Mouse (Mus musculus) liver, embryonic 15.5 days (tissue): ENCODE results near the gene 1300017J02Rik. TPM values are rescaled to one million over a fixed set of nuclear protein-coding genes. Genes with fewer than 3 reads are reported as not detected.
A peak's percentile ranks its signal among the peaks of the same experiment; 100 is the strongest.

ENCODE experiments used
- ATAC-seq: fragments of 200-750 bp; cut with Nextera tagmentation; 2 replicates; pipeline ENCODE4 v1.8.0; 2017; ENCODE audit warnings: moderate number of reproducible peaks, mild to moderate bottlenecking, moderate library complexity; ENCODE audit not compliant: insufficient read depth
- H3K27ac ChIP-seq: fragments of 300-500 bp; sonication (generic); replicated peaks from 2 replicates; pipeline ENCODE4 v1.5.1; 2015; ENCODE audit warnings: mild to moderate bottlenecking, inconsistent platforms
- H3K27me3 ChIP-seq: fragments of 300-500 bp; sonication (generic); 2 replicates; pipeline ENCODE4 v1.6.1; 2015; ENCODE audit warnings: mild to moderate bottlenecking, inconsistent platforms
- H3K36me3 ChIP-seq: fragments of 300-500 bp; sonication (generic); replicated peaks from 2 replicates; pipeline ENCODE4 v1.6.1; 2015; ENCODE audit warnings: moderate library complexity, mild to moderate bottlenecking, inconsistent platforms
- H3K4me1 ChIP-seq: fragments of 300-500 bp; sonication (generic); replicated peaks from 2 replicates; pipeline ENCODE4 v1.6.1; 2015; ENCODE audit warnings: inconsistent platforms
- H3K4me2 ChIP-seq: fragments of 300-500 bp; sonication (generic); 2 replicates; pipeline ENCODE4 v1.6.1; 2015; ENCODE audit warnings: moderate library complexity, mild to moderate bottlenecking, inconsistent platforms
- H3K4me3 ChIP-seq: fragments of 300-500 bp; sonication (generic); replicated peaks from 2 replicates; pipeline ENCODE4 v1.5.1; 2015; ENCODE audit warnings: mild to moderate bottlenecking, inconsistent platforms
- H3K9ac ChIP-seq: fragments of 300-500 bp; sonication (generic); 2 replicates; pipeline ENCODE4 v1.6.1; 2015; ENCODE audit warnings: moderate library complexity, mild to moderate bottlenecking, inconsistent platforms
- H3K9me3 ChIP-seq: fragments of 300-500 bp; sonication (generic); replicated peaks from 2 replicates; pipeline ENCODE4 v1.6.1; 2016; ENCODE audit warnings: inconsistent platforms
- WGBS: fragments of 180-500 bp; shearing (Covaris S2); methylation state at CpG from one replicate; pipeline ENCODE4 v1.1.7; 2015; ENCODE audit warnings: mixed read lengths; ENCODE audit not compliant: insufficient replicate concordance; 5-methylcytosine and 5-hydroxymethylcytosine counted together
- polyA plus RNA-seq: library from polyadenylated mRNA; unstranded; fragments of >200 nt; fragmentation: Nextera tagmentation; extraction: Ambion mirVana; gene quantifications from 2 replicates; pipeline ENCODE4 v1.2.1, GENCODE M21; 2015

The 1300017J02Rik gene
- polyA plus RNA-seq, 1 experiment from 2014 or later, result 74.2 TPM

- Histone ChIP-seq H3K4me1 (no peaks in the 10 kb centered on the region), H3K9me3 (no peaks in the 10 kb centered on the region), H3K9ac (no peak overlapping the region), H3K4me2 (no peak overlapping the region), H3K36me3 (0 out of 2 replicates have a peak, but pooled peaks cover 11% of the 10 kb centered on the region), H3K4me3 (no peak overlapping the region), H3K27ac (no peak overlapping the region), H3K27me3 (no peaks in the 10 kb centered on the region)
- ATAC-seq, result no peak
- WGBS, result 49% methylated on average over 2 of the region's 2 CpGs
These were observed 91.3 kb downstream of the 1300017J02Rik start for GRCm38 (mm10) chr9:103213631-103214030.

- H3K4me2 ChIP-seq, result 0 out of 2 replicates have a peak overlapping the region, but pooled peaks have one; percentile 0
- H3K27ac ChIP-seq, result no peak overlapping the region
- WGBS, result 72% methylated on average over 28 of the region's 28 CpGs
- H3K9me3 ChIP-seq, result no peaks in the 10 kb centered on the region
- no peak overlapping the region for H3K9ac ChIP-seq
- H3K27me3 ChIP-seq, result no peaks in the 10 kb centered on the region
- H3K4me1 ChIP-seq, result peaks cover 3% of the 10 kb centered on the region; the same call in 1 of the 2 replicates
- H3K36me3 ChIP-seq, result 0 out of 2 replicates have a peak, but pooled peaks cover 11% of the 10 kb centered on the region
- no peak for ATAC-seq
- no peak overlapping the region for H3K4me3 ChIP-seq
These were observed 92.0 kb downstream of the 1300017J02Rik start for GRCm38 (mm10) chr9:103212654-103213420.

GRCm38 (mm10) chr9:103208802-103209423 is 96.0 kb downstream of the 1300017J02Rik start:
- Histone ChIP-seq H3K36me3 (no peaks in the 10 kb centered on the region), H3K4me1 (peaks cover 15% of the 10 kb centered on the region), H3K27ac (no peak overlapping the region), H3K9ac (no peak overlapping the region), H3K27me3 (no peaks in the 10 kb centered on the region), H3K4me3 (no peak overlapping the region), H3K9me3 (no peaks in the 10 kb centered on the region), H3K4me2 (no peak overlapping the region)
- no peak for ATAC-seq
- WGBS, result 54% methylated on average over 6 of the region's 6 CpGs

DNA sequence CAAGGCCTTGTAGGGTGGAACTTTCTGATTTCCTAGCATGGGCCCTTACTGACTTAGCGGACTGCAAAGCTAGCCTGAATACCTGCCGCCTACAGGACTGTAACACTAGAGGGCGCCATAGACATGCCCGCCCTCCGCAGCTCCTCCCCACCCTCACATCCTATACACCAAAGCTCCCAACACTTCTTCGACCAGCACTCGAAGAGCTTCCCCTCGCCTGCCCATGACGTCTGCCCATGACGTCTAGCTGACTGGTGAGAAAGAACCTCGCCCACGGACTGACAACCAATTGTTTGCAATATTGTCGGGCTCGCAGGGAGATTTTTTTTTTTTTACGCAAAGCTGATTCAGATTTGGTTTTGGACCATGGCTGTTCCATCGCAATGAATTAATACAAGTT is 97.0 kb downstream of the 1300017J02Rik start:
- ATAC-seq, result peak; percentile 56
- Histone ChIP-seq H3K9ac (no peak overlapping the region), H3K4me2 (peak overlapping the region; percentile 54), H3K4me3 (no peak overlapping the region; the same call in 1 of the 2 replicates), H3K36me3 (no peaks in the 10 kb centered on the region), H3K27me3 (no peaks in the 10 kb centered on the region), H3K4me1 (peaks cover 15% of the 10 kb centered on the region), H3K27ac (no peak overlapping the region), H3K9me3 (no peaks in the 10 kb centered on the region)
- WGBS, result 8% methylated on average over 16 of the region's 16 CpGs

GRCm38 (mm10) chr9:103205786-103206185 is 99.1 kb downstream of the 1300017J02Rik start:
- Histone ChIP-seq H3K27me3 (no peaks in the 10 kb centered on the region), H3K4me1 (peaks cover 21% of the 10 kb centered on the region), H3K36me3 (no peaks in the 10 kb centered on the region), H3K9ac (no peak overlapping the region), H3K27ac (peak overlapping the region; percentile 38), H3K4me3 (no peak overlapping the region), H3K9me3 (no peaks in the 10 kb centered on the region), H3K4me2 (no peak overlapping the region; the same call in 1 of the 2 replicates)
- WGBS, result 67% methylated on average over 5 of the region's 5 CpGs
- ATAC-seq, result no peak

DNA sequence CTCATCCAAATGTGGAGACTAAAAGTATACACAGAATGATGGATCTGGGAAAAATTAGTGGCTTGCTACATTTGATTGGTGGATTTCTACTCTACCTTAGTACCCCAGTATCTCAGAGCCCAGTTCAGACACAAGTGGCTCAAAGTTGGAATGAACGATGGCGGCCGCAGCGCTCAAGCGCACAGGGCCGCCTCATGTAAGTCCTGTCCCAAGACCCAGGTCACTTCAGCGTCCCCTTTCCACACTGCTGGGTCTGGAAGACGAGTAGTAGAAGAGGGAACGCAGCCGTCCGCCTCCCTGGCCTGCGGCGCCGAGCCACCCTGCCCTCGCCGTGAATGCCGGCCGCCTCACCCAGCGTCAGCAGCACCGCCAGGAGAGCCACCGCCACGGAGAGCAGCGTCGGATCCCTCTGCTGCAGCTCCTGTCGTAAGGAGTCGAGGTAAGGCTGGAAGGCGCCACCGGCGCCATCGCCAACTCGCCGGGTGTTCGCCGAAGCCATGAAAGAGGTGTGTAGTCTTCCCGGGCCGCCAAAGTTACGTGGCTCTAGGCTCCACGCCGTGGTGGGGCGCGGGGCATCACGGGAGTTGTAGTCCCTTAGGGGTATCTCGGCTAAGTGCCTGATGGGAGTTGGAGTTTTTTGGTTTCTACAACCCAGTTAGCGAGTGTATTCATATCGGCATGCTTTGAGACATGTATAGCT is 103.2 kb downstream of the 1300017J02Rik start, which contains the start of gene Srprb:
TSS of gene Srprb (minus strand) at position 577 of the 700 bp plus-strand sequence.
- Histone ChIP-seq H3K27me3 (no peaks in the 10 kb centered on the region), H3K9ac (peak within 1 kb of the TSS; percentile 78), H3K4me3 (peak within 1 kb of the TSS; percentile 84), H3K27ac (peak within 1 kb of the TSS; percentile 67), H3K4me1 (peaks cover 21% of the 10 kb centered on the region), H3K36me3 (peaks cover 20% of the 10 kb centered on the region), H3K4me2 (peak within 1 kb of the TSS; percentile 75), H3K9me3 (no peaks in the 10 kb centered on the region)
- WGBS, result under 1% methylated on average over 45 of the region's 45 CpGs
- peak; percentile 94 for ATAC-seq

Other genes with a start within 250 kb of the 1300017J02Rik start
- 0.18 and 0.30 TPM in 2 replicates for gene Rab6b, start 193.3 kb downstream of the 1300017J02Rik start, polyA plus RNA-seq
- gene Srprb, start 102.9 kb downstream of the 1300017J02Rik start, polyA plus RNA-seq, result 18.9 and 22.5 TPM in 2 replicates
- gene Gm20425, start 74.8 kb downstream of the 1300017J02Rik start, polyA plus RNA-seq, result 0.24 and 2.3 TPM in 2 replicates
- 10,865 and 16,074 TPM in 2 replicates for gene Trf, start 74.6 kb downstream of the 1300017J02Rik start, polyA plus RNA-seq
- gene Topbp1, start 133 bp upstream of the 1300017J02Rik start, polyA plus RNA-seq, result 35.1 and 38.2 TPM in 2 replicates
- 42.4 and 45.4 TPM in 2 replicates for gene Cdv3, start 60.8 kb upstream of the 1300017J02Rik start, polyA plus RNA-seq
- gene Bfsp2, start 175.3 kb upstream of the 1300017J02Rik start, polyA plus RNA-seq, result 2.5 and 3.0 TPM in 2 replicates